Mouse (Mus musculus) neural tube, embryonic 12.5 days (tissue): ENCODE results near the gene Ythdc1. TPM values are rescaled to one million over a fixed set of nuclear protein-coding genes. Genes with fewer than 3 reads are reported as not detected.
"Not testable (repeated sequence)": the region's sequence is repeated elsewhere in the genome, so short reads cannot be mapped to it uniquely, and the experiment has no call there.

ENCODE experiments used
- ATAC-seq: fragments of 200-750 bp; cut with Nextera tagmentation; 2 replicates; pipeline ENCODE4 v1.8.0; 2017; ENCODE audit warnings: low read depth, mild to moderate bottlenecking, moderate TSS enrichment, moderate library complexity; ENCODE audit not compliant: low FRiP score
- H3K27ac ChIP-seq: fragments of 300-500 bp; sonication (generic); 2 replicates; pipeline ENCODE4 v1.5.1; 2016
- H3K27me3 ChIP-seq: fragments of 300-500 bp; sonication (generic); replicated peaks from 2 replicates; pipeline ENCODE4 v1.6.1; 2016; ENCODE audit warnings: mild to moderate bottlenecking
- H3K36me3 ChIP-seq: fragments of 300-500 bp; sonication (generic); 2 replicates; pipeline ENCODE4 v1.6.1; 2016; ENCODE audit warnings: mild to moderate bottlenecking
- H3K4me1 ChIP-seq: fragments of 300-500 bp; sonication (generic); 2 replicates; pipeline ENCODE4 v1.6.1; 2016
- H3K4me2 ChIP-seq: fragments of 300-500 bp; sonication (generic); replicated peaks from 2 replicates; pipeline ENCODE4 v1.6.1; 2016; ENCODE audit warnings: mild to moderate bottlenecking
- H3K4me3 ChIP-seq: fragments of 300-500 bp; sonication (generic); 2 replicates; pipeline ENCODE4 v1.5.1; 2016
- H3K9ac ChIP-seq: fragments of 300-500 bp; sonication (generic); 2 replicates; pipeline ENCODE4 v1.6.1; 2016; ENCODE audit warnings: mild to moderate bottlenecking
- H3K9me3 ChIP-seq: fragments of 300-500 bp; sonication (generic); 2 replicates; pipeline ENCODE4 v1.6.1; 2016; ENCODE audit warnings: mild to moderate bottlenecking
- WGBS: fragments of 180-500 bp; shearing (Covaris S2); methylation state at CpG from one replicate; pipeline ENCODE4 v1.1.7; 2016; 5-methylcytosine and 5-hydroxymethylcytosine counted together
- polyA plus RNA-seq: library from polyadenylated mRNA; unstranded; fragments of >200 nt; fragmentation: Nextera tagmentation; extraction: Ambion mirVana; gene quantifications from 2 replicates; pipeline ENCODE4 v1.2.1, GENCODE M21; 2016

Gene Ythdc1
- polyA plus RNA-seq, 1 experiment from 2014 or later: 50.6 TPM

- not testable (repeated sequence) for H3K4me1 ChIP-seq, H3K4me3 ChIP-seq, H3K4me2 ChIP-seq, H3K27ac ChIP-seq, H3K27me3 ChIP-seq, ATAC-seq, H3K9me3 ChIP-seq, H3K9ac ChIP-seq
- peaks cover 25% of the 10 kb centered on the region for H3K36me3 ChIP-seq
- WGBS: 96% methylated on average over 4 of the region's 4 CpGs
Measured at GRCm38 (mm10) chr5:86836378-86836777, 32.4 kb downstream of the Ythdc1 start.

- Histone ChIP-seq H3K9ac (no peak overlapping the region), H3K4me2 (no peak overlapping the region), H3K27me3 (no peaks in the 10 kb centered on the region), H3K4me1 (no peaks in the 10 kb centered on the region), H3K36me3 (peaks cover 22% of the 10 kb centered on the region), H3K9me3 (no peaks in the 10 kb centered on the region), H3K4me3 (no peak overlapping the region), H3K27ac (no peak overlapping the region)
- 93% methylated on average over 1 of the region's 1 CpGs for WGBS
- ATAC-seq: no peak
Measured at GRCm38 (mm10) chr5:86838110-86838509, 34.1 kb downstream of the Ythdc1 start.

- Histone ChIP-seq H3K27ac (no peak overlapping the region), H3K9ac (no peak overlapping the region), H3K27me3 (no peaks in the 10 kb centered on the region), H3K9me3 (no peaks in the 10 kb centered on the region), H3K4me2 (no peak overlapping the region), H3K4me1 (no peaks in the 10 kb centered on the region), H3K4me3 (no peak overlapping the region), H3K36me3 (peaks cover 20% of the 10 kb centered on the region)
- WGBS: 89% methylated on average over 1 of the region's 1 CpGs
- ATAC-seq: no peak
Measured at GRCm38 (mm10) chr5:86839472-86839871, 35.5 kb downstream of the Ythdc1 start.

GRCm38 (mm10) chr5:86840207-86840606, 36.2 kb downstream of the Ythdc1 start:
- H3K9ac ChIP-seq: no peak overlapping the region
- no peak overlapping the region for H3K27ac ChIP-seq
- no peaks in the 10 kb centered on the region for H3K9me3 ChIP-seq
- no peaks in the 10 kb centered on the region for H3K4me1 ChIP-seq
- H3K27me3 ChIP-seq: no peaks in the 10 kb centered on the region
- WGBS: 90% methylated on average over 2 of the region's 2 CpGs
- ATAC-seq: no peak
- H3K36me3 ChIP-seq: peaks cover 17% of the 10 kb centered on the region
- H3K4me3 ChIP-seq: no peak overlapping the region
- H3K4me2 ChIP-seq: no peak overlapping the region

GRCm38 (mm10) chr5:86841261-86841660, 37.2 kb downstream of the Ythdc1 start:
- not testable (repeated sequence) for H3K27ac ChIP-seq, H3K4me3 ChIP-seq, ATAC-seq, H3K4me2 ChIP-seq, H3K36me3 ChIP-seq, H3K27me3 ChIP-seq, H3K9ac ChIP-seq, H3K4me1 ChIP-seq, H3K9me3 ChIP-seq

- Histone ChIP-seq H3K4me1 (no peaks in the 10 kb centered on the region), H3K9me3 (no peaks in the 10 kb centered on the region), H3K27ac (no peak overlapping the region), H3K4me2 (no peak overlapping the region), H3K4me3 (no peak overlapping the region), H3K36me3 (no peaks in the 10 kb centered on the region), H3K9ac (no peak overlapping the region), H3K27me3 (no peaks in the 10 kb centered on the region)
- ATAC-seq: 0 out of 2 replicates have a peak, but pooled peaks have one; percentile 41
Measured at GRCm38 (mm10) chr5:86850104-86850503, 46.1 kb downstream of the Ythdc1 start.

- H3K9me3 ChIP-seq: no peaks in the 10 kb centered on the region
- no peaks in the 10 kb centered on the region for H3K27me3 ChIP-seq
- no peak overlapping the region for H3K4me2 ChIP-seq
- H3K36me3 ChIP-seq: no peaks in the 10 kb centered on the region
- no peak overlapping the region for H3K4me3 ChIP-seq
- no peak overlapping the region for H3K27ac ChIP-seq
- ATAC-seq: no peak
- no peak overlapping the region for H3K9ac ChIP-seq
- WGBS: 66% methylated on average over 5 of the region's 5 CpGs
- no peaks in the 10 kb centered on the region for H3K4me1 ChIP-seq
Measured at GRCm38 (mm10) chr5:86851658-86852057, 47.6 kb downstream of the Ythdc1 start.

- H3K27ac ChIP-seq, H3K9me3 ChIP-seq, ATAC-seq, H3K9ac ChIP-seq, H3K36me3 ChIP-seq, H3K27me3 ChIP-seq, H3K4me1 ChIP-seq, H3K4me3 ChIP-seq, H3K4me2 ChIP-seq: not testable (repeated sequence)
- WGBS: 73% methylated on average over 13 of the region's 13 CpGs
Measured at GRCm38 (mm10) chr5:86856505-86856904, 52.5 kb downstream of the Ythdc1 start.

- 13% methylated on average over 1 of the region's 1 CpGs for WGBS
Measured at GRCm38 (mm10) chr5:86857682-86858081, 53.7 kb downstream of the Ythdc1 start.

GRCm38 (mm10) chr5:86858336-86858735, 54.3 kb downstream of the Ythdc1 start:
- H3K4me2 ChIP-seq: no peak overlapping the region
- no peak overlapping the region for H3K4me3 ChIP-seq
- H3K9me3 ChIP-seq: no peaks in the 10 kb centered on the region
- H3K36me3 ChIP-seq: no peaks in the 10 kb centered on the region
- H3K4me1 ChIP-seq: no peaks in the 10 kb centered on the region
- no peaks in the 10 kb centered on the region for H3K27me3 ChIP-seq
- 43% methylated on average over 3 of the region's 3 CpGs for WGBS
- no peak for ATAC-seq
- no peak overlapping the region for H3K9ac ChIP-seq
- H3K27ac ChIP-seq: no peak overlapping the region

More at GRCm38 (mm10) chr5:86857682-86858081, 53.7 kb downstream of the Ythdc1 start:
- Histone ChIP-seq H3K9me3 (no peaks in the 10 kb centered on the region), H3K4me3 (no peak overlapping the region), H3K36me3 (no peaks in the 10 kb centered on the region), H3K4me1 (no peaks in the 10 kb centered on the region), H3K4me2 (no peak overlapping the region), H3K27me3 (no peaks in the 10 kb centered on the region), H3K27ac (no peak overlapping the region), H3K9ac (no peak overlapping the region)
- ATAC-seq: no peak

GRCm38 (mm10) chr5:86871877-86872276, 67.9 kb downstream of the Ythdc1 start:
- Histone ChIP-seq H3K4me2 (no peak overlapping the region), H3K4me3 (no peak overlapping the region), H3K36me3 (no peaks in the 10 kb centered on the region), H3K27me3 (no peaks in the 10 kb centered on the region), H3K9ac (no peak overlapping the region), H3K27ac (no peak overlapping the region), H3K9me3 (no peaks in the 10 kb centered on the region), H3K4me1 (no peaks in the 10 kb centered on the region)
- WGBS: 67% methylated on average over 1 of the region's 1 CpGs
- ATAC-seq: no peak
